Comparison of ENCODE assay signal across 17 mouse cellular contexts in the genomic region with DNA sequence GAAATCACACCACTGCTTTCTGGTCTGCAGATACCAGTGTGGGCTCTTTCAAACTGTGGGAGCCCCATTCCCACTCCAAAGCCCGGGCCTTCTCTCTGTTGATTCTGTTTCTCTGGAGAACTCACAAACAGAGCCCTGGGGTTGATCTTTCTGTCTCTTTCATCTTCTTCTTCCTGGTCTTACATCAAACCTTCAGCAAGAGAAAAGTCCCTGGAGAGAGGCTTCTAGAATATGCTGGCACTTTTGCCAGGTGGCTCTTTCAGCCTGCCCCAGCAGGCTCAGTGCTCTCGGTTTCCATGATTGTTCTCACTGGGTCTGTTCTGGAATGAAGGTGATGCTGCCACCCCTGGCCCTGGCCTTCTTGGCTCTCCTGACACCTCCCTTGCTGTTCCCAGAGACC. TPM values are rescaled to one million over a fixed set of nuclear protein-coding genes. Genes with fewer than 3 reads are reported as not detected.
"Had no signal": no experiment of that assay in that cellular context is flagged by ENCODE, and none has a peak within 500 bp of the region (broad histone marks: within the 10 kb centered on the region; RNA-seq: fewer than 3 reads in every experiment).

No protein-coding gene starts in this region.

- H3K36me3 ChIP-seq: midbrain, embryonic 13.5 days had no signal

- H3K27ac ChIP-seq: layer of hippocampus, adult 2 months; liver, embryonic 14.5 days; macrophage had no signal

- H3K4me3 ChIP-seq: layer of hippocampus, adult 2 months; midbrain, embryonic 13.5 days; myocyte had no signal

- H3K4me2 ChIP-seq: liver, embryonic 11.5 days; lung, embryonic 14.5 days; midbrain, embryonic 13.5 days had no signal

- H3K9me3 ChIP-seq: midbrain, embryonic 13.5 days had no signal

- H3K27me3 ChIP-seq: midbrain, embryonic 13.5 days had no signal

- DNase-seq: kidney, adult 9 months; kidney, postnatal 25 days; layer of hippocampus, adult 9-11 months; liver, postnatal 0 days; lung, embryonic 14.5 days; thymus, postnatal 25 days had no signal

- ATAC-seq: liver, postnatal 0 days; lung, postnatal 0 days; midbrain, embryonic 13.5 days; midbrain, embryonic 16.5 days had no signal

- H3K9ac ChIP-seq: liver, embryonic 14.5 days; liver, postnatal 0 days; lung, embryonic 14.5 days; midbrain, embryonic 13.5 days had no signal

RNA-seq across cellular contexts. Expression of a gene that starts 1.3 kb away (rescaled TPM):
- polyA plus RNA-seq: large intestine, adult 2 months; liver, embryonic 11.5 days; small intestine, adult 2 months; spleen, adult 2 months had no signal
